Comparison of ENCODE assay signal across 9 mouse cellular contexts in genomic region chr11:82399621-82400020, GRCm38 (mm10). TPM values are rescaled to one million over a fixed set of nuclear protein-coding genes. Genes with fewer than 3 reads are reported as not detected.
DNase-seq lines count a peak whose midpoint lies in the region; ATAC-seq and TF ChIP-seq lines count a peak whose summit lies in the region.
"Had no signal": no experiment of that assay in that cellular context is flagged by ENCODE, and none has a peak within 500 bp of the region (broad histone marks: within the 10 kb centered on the region; RNA-seq: fewer than 3 reads in every experiment).

No protein-coding gene starts in this region.

- 14% methylated on average over 3 of the region's 3 CpGs for WGBS in liver, embryonic 14.5 days (ENCODE audit: insufficient replicate concordance)

- H3K27me3 ChIP-seq in liver, embryonic 14.5 days (ENCODE audit: control insufficient read depth, insufficient read depth, low read length): no peaks in the 10 kb centered on the region

- no peak for ATAC-seq in liver, embryonic 14.5 days (ENCODE audit: insufficient read depth)

- H3K27ac ChIP-seq in liver, embryonic 14.5 days: no peak overlapping the region

- peak; percentile 50 to 74 for DNase-seq in cerebellum, postnatal 14 days
- no peak for DNase-seq in cerebellum, adult 11 months
- peak; percentile 42 to 60 for DNase-seq in layer of hippocampus, postnatal 10 days (ENCODE audit: low spot score in 2 of 2)
- no peak for DNase-seq in layer of hippocampus, postnatal 14 days (ENCODE audit: low spot score in 2 of 2)
- DNase-seq in R1 (ENCODE audit: low read depth, low spot score): peak; percentile 50
- DNase-seq in liver, embryonic 14.5 days (ENCODE audit: low read depth in 3 of 3, low spot score in 3 of 3): no peak
- DNase-seq in thymus, postnatal 4 days: peak; percentile 65
- no peak for DNase-seq in left cerebral cortex, adult 9 months (ENCODE audit: low spot score in 2 of 2)

- no peaks in the 10 kb centered on the region for H3K36me3 ChIP-seq in liver, embryonic 14.5 days (replicated peaks; ENCODE audit: control insufficient read depth, insufficient read depth, low read depth)
- H3K36me3 ChIP-seq: G1E had no signal

- no peak overlapping the region for H3K9ac ChIP-seq in liver, embryonic 14.5 days (replicated peaks)

- no peak for TF ChIP-seq EP300 in liver, embryonic 14.5 days (IDR thresholded peaks at IDR 0.05; ENCODE audit: low read depth)

- no peaks in the 10 kb centered on the region for H3K4me1 ChIP-seq in liver, embryonic 14.5 days (replicated peaks; ENCODE audit: control insufficient read depth in 2 of 2, insufficient read depth in 2 of 2, low read length in 1 of 2)

- H3K4me3 ChIP-seq in liver, embryonic 14.5 days (ENCODE audit: insufficient read depth in 1 of 2, low read depth in 2 of 2, low read length in 2 of 2): no peak overlapping the region

- H3K4me2 ChIP-seq in liver, embryonic 14.5 days (ENCODE audit: low read depth): no peak overlapping the region

- H3K9me3 ChIP-seq in liver, embryonic 14.5 days (ENCODE audit: control insufficient read depth, low read length): no peaks in the 10 kb centered on the region

- TF ChIP-seq CTCF in liver, embryonic 14.5 days (IDR thresholded peaks at IDR 0.05; ENCODE audit: low read depth): peak; percentile 78

RNA-seq across cellular contexts. Expression of gene Tmem132e, which starts 10.9 kb away (rescaled TPM):
- 10 to 100 TPM; 15.2 to 18.5 TPM for total RNA-seq in layer of hippocampus, postnatal 10 days (2021)
- total RNA-seq in layer of hippocampus, postnatal 14 days (2021): 10 to 100 TPM in 1 of 2 experiments, 1 to 10 TPM in 1; 9.9 to 13.9 TPM
- polyA plus RNA-seq in liver, embryonic 14.5 days (2012; rRNA removed): 0.22 and 0.26 TPM in 2 replicates
- polyA plus RNA-seq in liver, embryonic 14.5 days (2014; fragmentation: Nextera tagmentation; extraction: Ambion mirVana): 0.09 and 0.18 TPM in 2 replicates
- total RNA-seq: G1E had no signal
- polyA plus RNA-seq: G1E had no signal

Comparison
In these comparisons a context has a peak if more than half of its experiments do, and no peak if none do; other contexts are left out.
1. DNase-seq: peak in cerebellum, postnatal 14 days (2 of 2), layer of hippocampus, postnatal 10 days (2 of 2), R1 (single experiment) and thymus, postnatal 4 days (single experiment); none in cerebellum, adult 11 months (single experiment), layer of hippocampus, postnatal 14 days (0 of 2), liver, embryonic 14.5 days (0 of 3) and left cerebral cortex, adult 9 months (0 of 2).